Mouse (Mus musculus): Measurements from ENCODE around the gene Stag1. TPM values are rescaled to one million over a fixed set of nuclear protein-coding genes. Genes with fewer than 3 reads are reported as not detected.
A peak's percentile ranks its signal among the peaks of the same experiment; 100 is the strongest.

The Stag1 gene
- total RNA-seq, 2 experiments from 2014 or later, result 42.3 to 49.7 TPM

- intact Hi-C loops (cut with DNase I), result loop anchor here (10.0 kb wide), 1 partner anchor 386 kb away; no protein-coding TSS in a partner anchor
- DNase-seq (ENCODE audit: low spot score in 2 of 2), result no peak
Measured at GRCm38 (mm10) chr9:100910352-100910751, 312.8 kb downstream of the Stag1 start.

GRCm38 (mm10) chr9:100917111-100917510, 319.5 kb downstream of the Stag1 start:
- DNase-seq (ENCODE audit: low spot score in 2 of 2), result peak; percentile 47 to 82
- intact Hi-C loops (cut with DNase I), result loop anchor here (2.0 to 10.0 kb wide), 3 partner anchors 274 to 460 kb away; no protein-coding TSS in a partner anchor

- no peak for DNase-seq (ENCODE audit: low spot score in 2 of 2)
- intact Hi-C loops (cut with DNase I), result no loop called here
Measured at GRCm38 (mm10) chr9:100926629-100927028, 329.0 kb downstream of the Stag1 start.

GRCm38 (mm10) chr9:100942042-100942441, 344.4 kb downstream of the Stag1 start:
- DNase-seq (ENCODE audit: low spot score in 2 of 2), result no peak
- intact Hi-C loops (cut with DNase I), result no loop called here

GRCm38 (mm10) chr9:100944677-100945365, 347.2 kb downstream of the Stag1 start:
- intact Hi-C loops (cut with DNase I), result no loop called here
- no peak for DNase-seq (ENCODE audit: low spot score in 2 of 2)

GRCm38 (mm10) chr9:100951481-100951880, 353.9 kb downstream of the Stag1 start:
- DNase-seq (ENCODE audit: low spot score in 2 of 2), result peak in 1 of 2 experiments; percentile 11
- intact Hi-C loops (cut with DNase I), result loop anchor here (10.0 kb wide), 1 partner anchor 203 kb away; no protein-coding TSS in a partner anchor

- no peak for DNase-seq (ENCODE audit: low spot score in 2 of 2)
- intact Hi-C loops (cut with DNase I), result no loop called here
Measured at GRCm38 (mm10) chr9:100962903-100963427, 365.4 kb downstream of the Stag1 start.

GRCm38 (mm10) chr9:100963428-100963912, 365.9 kb downstream of the Stag1 start:
- DNase-seq (ENCODE audit: low spot score in 2 of 2), result no peak
- intact Hi-C loops (cut with DNase I), result no loop called here

- intact Hi-C loops (cut with DNase I), result no loop called here
- DNase-seq (ENCODE audit: low spot score in 2 of 2), result no peak
Measured at GRCm38 (mm10) chr9:100964106-100964505, 366.5 kb downstream of the Stag1 start.

- no peak for DNase-seq (ENCODE audit: low spot score in 2 of 2)
- intact Hi-C loops (cut with DNase I), result no loop called here
Measured at GRCm38 (mm10) chr9:100969461-100969860, 371.9 kb downstream of the Stag1 start.

GRCm38 (mm10) chr9:100978666-100979065, 381.1 kb downstream of the Stag1 start:
- no peak for DNase-seq (ENCODE audit: low spot score in 2 of 2)
- intact Hi-C loops (cut with DNase I), result no loop called here

GRCm38 (mm10) chr9:100979260-100979659, 381.7 kb downstream of the Stag1 start:
- DNase-seq (ENCODE audit: low spot score in 2 of 2), result no peak
- intact Hi-C loops (cut with DNase I), result no loop called here

- intact Hi-C loops (cut with DNase I), result no loop called here
- no peak for DNase-seq (ENCODE audit: low spot score in 2 of 2)
Measured at GRCm38 (mm10) chr9:100982786-100983185, 385.2 kb downstream of the Stag1 start.

- intact Hi-C loops (cut with DNase I), result no loop called here
- DNase-seq (ENCODE audit: low spot score in 2 of 2), result no peak
Measured at GRCm38 (mm10) chr9:100984381-100985310, 387.0 kb downstream of the Stag1 start.

- DNase-seq (ENCODE audit: low spot score in 2 of 2), result no peak
- intact Hi-C loops (cut with DNase I), result no loop called here
Measured at GRCm38 (mm10) chr9:100987006-100987405, 389.4 kb downstream of the Stag1 start.

- intact Hi-C loops (cut with DNase I), result no loop called here
- no peak for DNase-seq (ENCODE audit: low spot score in 2 of 2)
Measured at GRCm38 (mm10) chr9:100987850-100988249, 390.3 kb downstream of the Stag1 start.

- DNase-seq (ENCODE audit: low spot score in 2 of 2), result no peak
- intact Hi-C loops (cut with DNase I), result no loop called here
Measured at GRCm38 (mm10) chr9:100990609-100991008, 393.0 kb downstream of the Stag1 start.

GRCm38 (mm10) chr9:100991321-100991720, 393.7 kb downstream of the Stag1 start:
- intact Hi-C loops (cut with DNase I), result no loop called here
- no peak for DNase-seq (ENCODE audit: low spot score in 2 of 2)

GRCm38 (mm10) chr9:100992191-100992590, 394.6 kb downstream of the Stag1 start:
- intact Hi-C loops (cut with DNase I), result no loop called here
- DNase-seq (ENCODE audit: low spot score in 2 of 2), result no peak

GRCm38 (mm10) chr9:100993937-100994336, 396.3 kb downstream of the Stag1 start:
- intact Hi-C loops (cut with DNase I), result no loop called here
- no peak for DNase-seq (ENCODE audit: low spot score in 2 of 2)

All from left cerebral cortex, postnatal 25 days (tissue).